Mouse (Mus musculus): ENCODE data around the gene Krt7.

DNA sequence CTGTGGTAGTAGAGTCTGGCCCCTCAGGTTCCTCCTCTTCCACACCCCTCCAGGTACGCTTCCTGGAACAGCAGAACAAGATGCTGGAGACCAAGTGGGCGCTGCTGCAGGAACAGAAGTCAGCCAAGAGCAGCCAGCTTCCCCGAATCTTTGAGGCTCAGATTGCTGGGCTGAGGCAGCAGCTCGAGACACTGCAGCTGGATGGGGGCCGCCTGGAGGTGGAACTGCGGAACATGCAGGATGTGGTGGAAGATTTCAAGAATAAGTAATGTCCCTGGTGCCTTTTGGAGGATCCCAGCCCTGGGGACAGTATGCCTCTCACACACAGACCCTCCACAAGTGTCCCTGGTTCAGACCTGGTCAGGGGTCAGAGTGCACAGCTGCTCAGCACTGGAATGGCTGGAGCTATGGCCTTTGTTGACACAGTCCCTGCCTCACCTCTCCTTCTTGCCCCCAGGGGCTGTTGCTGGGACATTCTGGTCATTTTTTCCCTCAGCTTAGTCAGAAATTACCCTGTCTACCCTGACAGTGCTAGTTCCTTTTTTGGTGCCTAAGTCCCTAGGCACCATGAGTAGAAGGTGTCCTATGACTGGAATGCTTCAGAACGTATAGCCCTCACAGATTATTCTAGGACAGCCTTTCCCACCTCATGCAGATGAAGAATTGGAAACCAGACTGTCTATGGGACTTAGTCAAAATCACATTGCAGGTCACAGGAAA lies 3.2 kb downstream of the Krt7 start:
- TF ChIP-seq CTCF (IDR thresholded peaks at IDR 0.05; ENCODE audit: low read depth, low read length) (no peak), GATA2 (IDR thresholded peaks at IDR 0.05; ENCODE audit: borderline replicate concordance, low read depth, low read length) (no peak), POLR2AphosphoS5 (IDR thresholded peaks at IDR 0.05; ENCODE audit: insufficient replicate concordance, low read depth, low read length) (no peak), TAL1 (conservative IDR thresholded peaks at IDR 0.05; ENCODE audit: low read depth, low read length) (no peak), GATA1 (IDR thresholded peaks at IDR 0.05; ENCODE audit: borderline replicate concordance, low read length) (no peak)

Data from G1E (cell line).